Mouse (Mus musculus) heart, postnatal 10 days (tissue): Measurements from ENCODE around the gene Traf3ip3. TPM values are rescaled to one million over a fixed set of nuclear protein-coding genes. Genes with fewer than 3 reads are reported as not detected.

Experiments
- DNase-seq, 2 experiments: peaks; one replicate each; pipeline ENCODE4 v3.0.0; 2021
- intact Hi-C: fragments of 180-260 bp; cut with DNase I; formaldehyde crosslinking; loops from one replicate; pipeline ENCODE4 v1.15.1; 2025
- total RNA-seq, 2 experiments: library from RNA; stranded (reverse); gene quantifications; 2 replicates each; pipeline ENCODE4 v1.2.3; 2021

Gene Traf3ip3
- 1 to 10 TPM; 1.6 to 2.6 TPM for total RNA-seq

DNA sequence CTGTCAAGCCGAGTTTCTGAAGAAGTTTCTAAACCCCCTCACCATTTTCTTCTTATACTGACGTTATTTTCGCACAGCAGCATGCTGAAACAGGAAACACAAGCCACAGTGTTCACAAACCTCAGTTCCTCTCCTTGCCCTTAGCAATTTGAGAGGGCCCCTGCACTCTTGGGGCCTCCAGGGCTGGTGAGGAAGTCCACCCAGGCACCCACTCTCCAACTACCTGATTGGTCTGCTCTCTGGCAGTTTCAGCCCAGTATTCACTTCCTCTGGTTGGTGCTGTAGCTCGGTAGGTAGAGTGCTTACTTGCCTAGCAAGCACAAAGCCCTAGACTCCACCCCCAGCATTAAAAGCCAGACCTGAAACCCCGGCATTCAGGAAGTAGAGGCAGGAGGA, at the start of gene Traf3ip3:
Traf3ip3 (minus strand) TSS at position 321 of the 396 bp plus-strand sequence.
- DNase-seq: peak; percentile 18 to 37
- intact Hi-C loops: no loop called here

DNA sequence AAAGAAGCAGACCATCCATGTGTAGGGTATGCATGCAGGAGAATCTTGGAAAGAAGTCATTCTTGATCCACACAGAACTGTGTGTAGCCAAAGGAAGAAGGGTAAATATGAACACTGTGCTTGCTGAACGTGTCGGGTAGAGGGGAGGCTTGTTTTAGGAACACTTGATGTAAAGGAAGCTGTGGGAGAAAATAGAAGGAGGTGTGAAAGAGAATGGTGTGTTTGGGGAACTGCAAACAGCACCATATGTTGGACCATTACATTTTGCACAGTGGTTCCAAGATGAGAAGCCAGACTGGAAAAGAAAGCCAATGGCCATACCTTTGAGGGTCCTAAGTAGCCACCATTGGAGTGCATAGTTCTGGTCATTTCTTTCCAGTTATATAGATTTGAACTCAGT, 48.5 kb upstream of the Traf3ip3 start:
- intact Hi-C loops: no loop called here
- no peak for DNase-seq

GRCm38 (mm10) chr1:193244235-193244634, 42.7 kb upstream of the Traf3ip3 start:
- intact Hi-C loops: no loop called here
- DNase-seq: no peak

DNA sequence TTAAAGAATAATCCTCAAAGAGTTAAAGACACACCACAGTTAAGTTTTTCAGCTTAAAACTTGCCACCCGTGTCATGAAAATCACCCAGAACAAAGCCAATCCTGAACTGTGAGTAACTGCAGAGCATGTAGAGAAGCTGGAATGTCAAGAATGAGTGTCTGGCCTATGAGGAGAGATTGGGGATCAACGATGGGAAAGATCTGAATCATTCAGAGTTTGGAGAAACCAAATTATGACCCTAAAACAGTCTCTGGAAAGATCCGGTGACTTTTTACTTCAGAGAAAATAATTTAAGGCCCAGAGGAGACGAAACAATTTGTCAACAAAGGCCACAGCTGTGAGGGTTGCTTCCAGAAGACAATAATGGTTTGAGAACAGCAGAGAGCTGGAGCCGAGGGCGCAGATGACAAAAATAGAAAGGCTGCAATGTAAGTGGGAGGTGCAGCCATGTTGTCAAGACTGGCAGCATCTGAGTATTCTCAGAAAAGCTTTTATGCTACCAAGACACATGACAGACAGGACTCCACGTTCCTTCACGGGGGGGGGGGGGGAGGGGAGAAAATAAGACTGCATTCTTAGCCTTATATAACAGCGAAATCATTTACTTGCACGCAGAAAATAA, 42.2 kb upstream of the Traf3ip3 start:
- DNase-seq: peak in 1 of 2 experiments; percentile 40
- intact Hi-C loops: no loop called here

DNA sequence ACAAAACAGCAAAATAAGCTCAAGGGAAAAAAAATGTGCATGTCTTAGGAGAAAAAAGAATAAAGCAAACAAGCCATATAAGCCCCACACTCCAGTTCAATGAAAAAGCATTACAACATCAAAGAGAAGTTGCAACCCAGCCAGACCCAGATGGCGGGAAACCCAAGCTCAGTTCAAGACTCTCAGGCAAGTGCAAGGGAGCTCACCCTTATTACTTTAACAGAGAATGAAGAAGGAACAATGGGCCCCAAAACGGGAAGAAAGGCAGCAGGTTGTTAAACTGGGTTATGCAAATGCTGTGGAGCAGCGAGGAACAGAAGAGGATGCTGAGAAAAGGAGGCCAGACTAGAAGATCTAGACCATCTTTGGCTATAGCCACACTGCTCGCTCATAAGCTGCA, 41.4 kb upstream of the Traf3ip3 start:
- no peak for DNase-seq
- intact Hi-C loops: no loop called here

DNA sequence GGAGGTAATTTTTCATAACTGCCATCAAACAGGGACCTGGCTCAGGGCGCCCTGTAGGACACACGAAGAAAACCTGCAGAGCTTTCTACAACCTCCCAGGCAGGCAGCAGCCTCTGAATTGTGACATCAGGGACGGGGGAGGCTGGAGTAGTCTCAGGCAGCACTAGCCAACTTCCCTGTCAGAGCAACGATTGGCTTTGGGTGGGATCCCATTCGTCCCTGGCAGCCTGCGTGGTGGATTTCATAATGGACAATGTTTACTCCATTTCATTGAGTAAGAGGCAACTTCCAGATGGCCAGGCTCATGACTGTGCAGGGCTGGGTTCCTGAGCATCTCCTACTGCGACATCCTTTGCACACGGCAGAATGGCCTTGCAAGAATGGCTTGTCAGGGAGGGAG, 40.7 kb upstream of the Traf3ip3 start:
- intact Hi-C loops: no loop called here
- peak; percentile 83 to 85 for DNase-seq

GRCm38 (mm10) chr1:193241436-193241835, 39.9 kb upstream of the Traf3ip3 start:
- no peak for DNase-seq
- intact Hi-C loops: no loop called here

- intact Hi-C loops: no loop called here
- DNase-seq: no peak
These were observed 36.9 kb upstream of the Traf3ip3 start for GRCm38 (mm10) chr1:193238426-193238825.

DNA sequence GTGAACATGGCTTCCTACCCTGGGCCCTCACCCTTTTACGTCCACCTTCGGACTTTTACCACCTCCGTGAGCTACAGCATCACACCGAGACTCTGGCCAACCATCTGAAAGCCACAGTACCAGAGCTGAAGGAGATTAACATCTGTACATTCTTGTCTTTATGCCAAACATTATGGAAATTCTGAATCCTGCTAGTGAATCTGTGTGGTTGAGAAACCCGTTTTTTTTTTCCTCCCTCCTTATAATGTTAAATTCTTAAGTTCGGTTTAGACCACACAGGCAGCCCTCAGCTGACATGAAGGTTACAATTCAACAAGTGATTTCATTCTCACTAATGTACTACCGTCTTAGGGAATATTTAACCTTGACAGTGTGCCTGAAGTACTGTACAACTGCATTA, 33.4 kb upstream of the Traf3ip3 start:
- DNase-seq: no peak
- intact Hi-C loops: no loop called here

GRCm38 (mm10) chr1:193234130-193234645, 32.7 kb upstream of the Traf3ip3 start:
- intact Hi-C loops: no loop called here
- no peak for DNase-seq

- intact Hi-C loops: no loop called here
- DNase-seq: no peak
These were observed 31.2 kb upstream of the Traf3ip3 start for GRCm38 (mm10) chr1:193232732-193233131.

- intact Hi-C loops: no loop called here
- no peak for DNase-seq
These were observed 29.4 kb upstream of the Traf3ip3 start for GRCm38 (mm10) chr1:193230935-193231334.

GRCm38 (mm10) chr1:193230531-193230930, 29.0 kb upstream of the Traf3ip3 start:
- DNase-seq: no peak
- intact Hi-C loops: no loop called here

DNA sequence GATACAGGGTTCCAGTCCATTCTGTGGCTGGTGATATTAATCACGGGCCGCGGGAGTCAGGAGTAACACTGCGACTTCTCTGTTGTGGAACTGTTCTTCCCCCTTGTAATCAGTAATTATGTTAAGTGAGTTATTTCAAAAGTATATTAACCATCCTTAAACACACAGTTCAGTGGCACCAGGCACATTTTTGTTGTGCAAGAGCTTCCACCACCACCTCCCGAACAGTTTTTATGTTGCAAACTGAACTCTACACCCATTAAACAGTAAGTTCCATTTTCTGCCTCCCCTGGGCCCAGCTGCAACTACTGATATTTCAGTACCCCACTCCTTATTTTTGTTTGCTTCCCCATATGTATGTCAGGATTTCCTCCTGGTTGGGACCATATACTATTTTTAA, 28.1 kb upstream of the Traf3ip3 start:
- no peak for DNase-seq
- intact Hi-C loops: no loop called here

DNA sequence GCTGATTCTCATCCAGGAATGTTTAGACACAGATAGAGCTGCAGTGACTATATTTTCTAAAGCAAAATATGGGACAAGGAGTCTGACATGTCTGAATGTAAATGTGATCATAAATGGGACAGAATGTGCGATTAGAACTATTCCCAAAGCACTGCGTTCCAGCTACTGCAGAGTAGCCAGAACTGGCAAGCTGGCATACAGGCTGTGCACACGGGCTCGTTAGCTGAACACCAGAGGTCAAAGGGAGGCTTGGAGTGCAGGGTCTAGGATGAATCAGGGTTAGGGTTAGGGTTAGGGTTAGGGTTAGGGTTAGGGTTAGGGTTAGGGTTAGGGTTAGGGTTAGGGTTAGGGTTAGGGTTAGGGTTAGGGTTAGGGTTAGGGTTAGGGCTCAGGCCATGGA, 26.0 kb upstream of the Traf3ip3 start:
- no peak for DNase-seq
- intact Hi-C loops: no loop called here

- no peak for DNase-seq
- intact Hi-C loops: no loop called here
These were observed 25.4 kb upstream of the Traf3ip3 start for GRCm38 (mm10) chr1:193226724-193227522.

- no peak for DNase-seq
- intact Hi-C loops: no loop called here
These were observed 24.6 kb upstream of the Traf3ip3 start for GRCm38 (mm10) chr1:193226114-193226513.

DNA sequence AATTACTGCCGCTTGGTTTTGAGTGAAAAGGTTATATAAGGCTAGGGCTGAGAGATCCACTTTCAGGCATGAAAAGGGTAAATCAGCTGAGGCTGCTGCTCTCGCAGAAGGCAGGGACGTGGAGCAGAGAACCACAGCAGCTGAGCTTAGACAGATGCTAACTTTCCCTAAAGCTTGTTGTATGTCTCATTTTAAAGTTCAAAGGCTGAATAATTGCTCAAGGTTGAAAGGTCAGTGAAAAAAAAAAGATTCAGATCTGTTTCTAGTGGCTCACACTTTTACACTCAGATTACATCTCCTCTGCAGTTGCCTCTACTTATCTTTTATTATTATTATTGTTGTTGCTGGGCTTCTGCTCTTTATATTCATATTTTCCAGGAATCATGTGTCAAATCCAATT, 24.0 kb upstream of the Traf3ip3 start:
- intact Hi-C loops: no loop called here
- DNase-seq: no peak

DNA sequence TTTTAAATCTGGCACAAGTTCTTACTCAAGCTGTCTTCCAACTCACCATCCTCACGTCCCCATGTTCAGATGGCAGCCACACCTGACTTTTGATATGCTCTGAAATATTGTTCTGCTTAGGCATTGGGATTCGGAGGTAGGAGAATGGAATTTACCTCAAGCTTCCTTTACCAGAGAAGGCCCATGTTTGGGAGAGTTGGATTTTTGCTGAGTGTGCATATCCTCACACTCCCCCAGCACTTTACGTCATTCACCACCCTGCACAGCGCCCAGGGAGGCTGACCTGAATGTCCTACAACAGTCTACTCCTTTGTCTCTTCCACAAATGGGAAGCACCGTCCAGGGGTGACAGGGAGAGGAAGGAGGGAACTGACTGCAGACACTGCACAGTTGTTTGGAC, 18.9 kb upstream of the Traf3ip3 start:
- no peak for DNase-seq
- intact Hi-C loops: no loop called here

GRCm38 (mm10) chr1:193216000-193216399, 14.5 kb upstream of the Traf3ip3 start:
- intact Hi-C loops: no loop called here
- no peak for DNase-seq

GRCm38 (mm10) chr1:193214053-193214452, 12.6 kb upstream of the Traf3ip3 start:
- intact Hi-C loops: no loop called here

GRCm38 (mm10) chr1:193211371-193211770, 9.9 kb upstream of the Traf3ip3 start:
- DNase-seq: peak; percentile 34 to 42
- intact Hi-C loops: no loop called here

More at GRCm38 (mm10) chr1:193214053-193214452, 12.6 kb upstream of the Traf3ip3 start:
- DNase-seq: no peak
